8 mouse cellular contexts compared by ENCODE assay signal in genomic region chr7:99626376-99627270, GRCm38 (mm10). TPM values are rescaled to one million over a fixed set of nuclear protein-coding genes. Genes with fewer than 3 reads are reported as not detected.
DNase-seq lines count a peak whose midpoint lies in the region; ATAC-seq and TF ChIP-seq lines count a peak whose summit lies in the region.

Gene Tpbgl, minus strand, starts transcription at chr7:99627103.

- no peak for TF ChIP-seq POLR2A in thymus, adult 2 months (IDR thresholded peaks at IDR 0.05; ENCODE audit: control insufficient read depth, extremely low read depth, insufficient read depth, low read length, poor library complexity)

- no peaks in the 10 kb centered on the region for H3K36me3 ChIP-seq in hindbrain, embryonic 13.5 days
- no peaks in the 10 kb centered on the region for H3K36me3 ChIP-seq in limb, embryonic 15.5 days
- no peaks in the 10 kb centered on the region for H3K36me3 ChIP-seq in midbrain, postnatal 0 days (ENCODE audit: insufficient read depth, low read length)
- no peaks in the 10 kb centered on the region for H3K36me3 ChIP-seq in thymus, adult 2 months (ENCODE audit: control insufficient read depth, insufficient read depth, low read length)

- ATAC-seq in CD4-positive, CD25-positive, alpha-beta regulatory T cell, adult 4 months: no peak
- peak; percentile 52 for ATAC-seq in hindbrain, embryonic 13.5 days (ENCODE audit: low FRiP score)
- ATAC-seq in limb, embryonic 15.5 days (ENCODE audit: insufficient number of reproducible peaks, low FRiP score, low TSS enrichment, low read depth): no peak; the same call in 1 of the 2 replicates
- ATAC-seq in midbrain, postnatal 0 days (ENCODE audit: low FRiP score): 0 out of 2 replicates have a peak, but pooled peaks have one; percentile 2

- H3K4me1 ChIP-seq in hindbrain, embryonic 13.5 days (replicated peaks): peaks cover 24% of the 10 kb centered on the region
- H3K4me1 ChIP-seq in limb, embryonic 15.5 days: peaks cover 25% of the 10 kb centered on the region
- H3K4me1 ChIP-seq in midbrain, postnatal 0 days (ENCODE audit: insufficient read depth, low read length): no peaks in the 10 kb centered on the region
- H3K4me1 ChIP-seq in thymus, adult 2 months (replicated peaks; ENCODE audit: control insufficient read depth, insufficient read depth, low read length): peaks cover 16% of the 10 kb centered on the region

- peak within 1 kb of the TSS; percentile 54 for H3K4me3 ChIP-seq in hindbrain, embryonic 13.5 days
- H3K4me3 ChIP-seq in limb, embryonic 15.5 days: peak within 1 kb of the TSS; percentile 49
- H3K4me3 ChIP-seq in midbrain, postnatal 0 days (ENCODE audit: low read depth, low read length): peak within 1 kb of the TSS; percentile 54
- H3K4me3 ChIP-seq in thymus, adult 2 months (ENCODE audit: control insufficient read depth, insufficient read depth, low read length): peak within 1 kb of the TSS; percentile 35

- no peak for TF ChIP-seq CTCF in midbrain, postnatal 0 days (IDR thresholded peaks at IDR 0.05)
- TF ChIP-seq CTCF in thymus, adult 2 months (IDR thresholded peaks at IDR 0.05; ENCODE audit: borderline replicate concordance, control insufficient read depth, extremely low read depth, insufficient read depth, low read length, poor library complexity): no peak

- peaks cover 83% of the 10 kb centered on the region for H3K27me3 ChIP-seq in hindbrain, embryonic 13.5 days
- peaks cover 93% of the 10 kb centered on the region for H3K27me3 ChIP-seq in limb, embryonic 15.5 days
- peaks cover 35% of the 10 kb centered on the region for H3K27me3 ChIP-seq in midbrain, postnatal 0 days (ENCODE audit: insufficient read depth, low read length)
- peaks cover 14% of the 10 kb centered on the region; the same call in 1 of the 2 replicates for H3K27me3 ChIP-seq in thymus, adult 2 months (ENCODE audit: control insufficient read depth, insufficient read depth, low read length)

- H3K27ac ChIP-seq in hindbrain, embryonic 13.5 days: peak within 1 kb of the TSS; percentile 67
- no peak within 1 kb of the TSS for H3K27ac ChIP-seq in limb, embryonic 15.5 days
- 0 out of 2 replicates have a peak within 1 kb of the TSS, but pooled peaks have one; percentile 26 for H3K27ac ChIP-seq in midbrain, postnatal 0 days (ENCODE audit: low read depth, low read length)
- H3K27ac ChIP-seq in thymus, adult 2 months (ENCODE audit: control insufficient read depth, insufficient read depth, low read length): no peak within 1 kb of the TSS

- peak within 1 kb of the TSS; percentile 79 for H3K9ac ChIP-seq in hindbrain, embryonic 13.5 days
- 0 out of 2 replicates have a peak within 1 kb of the TSS, but pooled peaks have one; percentile 17 for H3K9ac ChIP-seq in limb, embryonic 15.5 days
- H3K9ac ChIP-seq in midbrain, postnatal 0 days (replicated peaks; ENCODE audit: low read length, poor library complexity, severe bottlenecking): peak within 1 kb of the TSS; percentile 63

- under 1% methylated on average over 50 of the region's 83 CpGs for WGBS in hindbrain, embryonic 13.5 days
- WGBS in limb, embryonic 15.5 days: under 1% methylated on average over 78 of the region's 83 CpGs
- WGBS in midbrain, postnatal 0 days: under 1% methylated on average over 55 of the region's 83 CpGs
- 1% methylated on average over 83 of the region's 83 CpGs for WGBS in thymus, adult 2 months

- no peaks in the 10 kb centered on the region for H3K9me3 ChIP-seq in hindbrain, embryonic 13.5 days
- H3K9me3 ChIP-seq in limb, embryonic 15.5 days: no peaks in the 10 kb centered on the region
- H3K9me3 ChIP-seq in midbrain, postnatal 0 days (ENCODE audit: low read length): no peaks in the 10 kb centered on the region

- DNase-seq in CD4-positive, CD25-positive, alpha-beta regulatory T cell, adult 2 months (ENCODE audit: low read depth, low spot score): peak; percentile 48
- DNase-seq in adrenal gland, postnatal 25 days: peak; percentile 83
- DNase-seq in gastrocnemius, adult 18-20 months (ENCODE audit: low spot score): peak; percentile 83
- peak; percentile 25 for DNase-seq in midbrain, postnatal 0 days (ENCODE audit: low spot score)
- peak; percentile 59 for DNase-seq in thymus, adult 2 months

- peak within 1 kb of the TSS; percentile 91 for H3K4me2 ChIP-seq in hindbrain, embryonic 13.5 days
- peak within 1 kb of the TSS; percentile 98 for H3K4me2 ChIP-seq in limb, embryonic 15.5 days
- peak within 1 kb of the TSS; percentile 67 for H3K4me2 ChIP-seq in midbrain, postnatal 0 days (ENCODE audit: low read depth, low read length, poor library complexity, severe bottlenecking)

RNA-seq across cellular contexts. Expression of gene Tpbgl, which starts in this region (rescaled TPM):
- polyA plus RNA-seq in CD4-positive, CD25-positive, alpha-beta regulatory T cell, adult 4 months (2017; shearing (Covaris generic)): under 1 TPM; 0.25 to 0.35 TPM
- total RNA-seq in adrenal gland, postnatal 25 days (2021): 16.6 and 23.2 TPM in 2 replicates
- 10 to 100 TPM; 42.6 to 56.8 TPM for total RNA-seq in gastrocnemius, adult 18-20 months (2021)
- polyA plus RNA-seq in hindbrain, embryonic 13.5 days (2015; fragmentation: Nextera tagmentation; extraction: Ambion mirVana): 1.4 TPM in 2 replicates
- 1.0 and 1.1 TPM in 2 replicates for polyA plus RNA-seq in limb, embryonic 15.5 days (2015; fragmentation: Nextera tagmentation; extraction: Ambion mirVana)
- total RNA-seq in midbrain, postnatal 0 days (2014; rRNA removed): 2.8 and 4.5 TPM in 2 replicates
- polyA plus RNA-seq in midbrain, postnatal 0 days (2015; fragmentation: Nextera tagmentation; extraction: Ambion mirVana): 1.7 and 2.3 TPM in 2 replicates
- 3.8 and 4.6 TPM in 2 replicates for polyA plus RNA-seq in thymus, adult 2 months (2012; rRNA removed)

Comparison
In these comparisons a context has a peak if more than half of its experiments do, and no peak if none do; other contexts are left out.
1. DNase-seq: peak in every context shown above with its lines; median percentile 83 in adrenal gland, postnatal 25 days; 83 in gastrocnemius, adult 18-20 months; 59 in thymus, adult 2 months; 48 in CD4-positive, CD25-positive, alpha-beta regulatory T cell, adult 2 months; 25 in midbrain, postnatal 0 days.
2. ATAC-seq: peak in hindbrain, embryonic 13.5 days (single experiment) and midbrain, postnatal 0 days (single experiment); none in CD4-positive, CD25-positive, alpha-beta regulatory T cell, adult 4 months (single experiment) and limb, embryonic 15.5 days (single experiment).
3. H3K27ac ChIP-seq: peak in hindbrain, embryonic 13.5 days (single experiment) and midbrain, postnatal 0 days (single experiment); none in limb, embryonic 15.5 days (single experiment) and thymus, adult 2 months (single experiment).
4. H3K9ac ChIP-seq: peak in every context shown above with its lines; median percentile 79 in hindbrain, embryonic 13.5 days; 63 in midbrain, postnatal 0 days; 17 in limb, embryonic 15.5 days.
5. Peak in every context shown above with its lines, with median percentiles within 50 percentile points of each other: H3K4me2 ChIP-seq and H3K4me3 ChIP-seq.